Mouse (Mus musculus) stomach, embryonic 14.5 days (tissue): ENCODE data around the gene 3110082J24Rik. TPM values are rescaled to one million over a fixed set of nuclear protein-coding genes. Genes with fewer than 3 reads are reported as not detected.

ENCODE experiments used
- polyA plus RNA-seq: library from polyadenylated mRNA; unstranded; fragments of >200 nt; fragmentation: Nextera tagmentation; extraction: Ambion mirVana; gene quantifications from 2 replicates; pipeline ENCODE4 v1.2.1, GENCODE M21; 2014

3110082J24Rik gene
- polyA plus RNA-seq, 1 experiment from 2014 or later = not detected

Other genes starting within 250 kb of the 3110082J24Rik start
- gene Il6, start 93.0 kb downstream of the 3110082J24Rik start, polyA plus RNA-seq = not detected in 2 replicates
- 259 and 272 TPM in 2 replicates for gene Tyms, start 32.5 kb downstream of the 3110082J24Rik start, polyA plus RNA-seq
- 0.19 and 0.34 TPM in 2 replicates for gene Garem2, start 925 bp downstream of the 3110082J24Rik start, polyA plus RNA-seq
- 116 and 118 TPM in 2 replicates for gene Hadha, start 49.1 kb upstream of the 3110082J24Rik start, polyA plus RNA-seq
- 134 and 164 TPM in 2 replicates for gene Hadhb, start 49.2 kb upstream of the 3110082J24Rik start, polyA plus RNA-seq
- gene Adgrf3, start 99.6 kb upstream of the 3110082J24Rik start, polyA plus RNA-seq = 0.59 and 0.81 TPM in 2 replicates
- gene Selenoi, start 126.5 kb upstream of the 3110082J24Rik start, polyA plus RNA-seq = 23.9 and 24.4 TPM in 2 replicates
- 0.60 and 0.64 TPM in 2 replicates for gene Drc1, start 175.3 kb upstream of the 3110082J24Rik start, polyA plus RNA-seq